Mouse (Mus musculus): ENCODE data around the gene Glp2r.

Glp2r gene

GRCm38 (mm10) chr11:67657685-67658382 is 113.1 kb downstream of the Glp2r start:
- DNase-seq (ENCODE audit: low spot score) = peak; percentile 40

GRCm38 (mm10) chr11:67656811-67657210 is 114.1 kb downstream of the Glp2r start:
- no peak for DNase-seq (ENCODE audit: low spot score)

- no peak for DNase-seq (ENCODE audit: low spot score)
Observed at GRCm38 (mm10) chr11:67656366-67656765, 114.6 kb downstream of the Glp2r start.

- no peak for DNase-seq (ENCODE audit: low spot score)
Observed at GRCm38 (mm10) chr11:67655236-67655959, 115.6 kb downstream of the Glp2r start.

- no peak for DNase-seq (ENCODE audit: low spot score)
Observed at GRCm38 (mm10) chr11:67654514-67654913, 116.4 kb downstream of the Glp2r start.

- no peak for DNase-seq (ENCODE audit: low spot score)
Observed at GRCm38 (mm10) chr11:67653521-67654090, 117.3 kb downstream of the Glp2r start.

- DNase-seq (ENCODE audit: low spot score) = no peak
Observed at GRCm38 (mm10) chr11:67652893-67653255, 118.1 kb downstream of the Glp2r start.

- peak; percentile 21 for DNase-seq (ENCODE audit: low spot score)
Observed at GRCm38 (mm10) chr11:67652194-67652892, 118.6 kb downstream of the Glp2r start.

GRCm38 (mm10) chr11:67651731-67652130 is 119.2 kb downstream of the Glp2r start:
- no peak for DNase-seq (ENCODE audit: low spot score)

GRCm38 (mm10) chr11:67649971-67650707 is 120.8 kb downstream of the Glp2r start:
- no peak for DNase-seq (ENCODE audit: low spot score)

GRCm38 (mm10) chr11:67648651-67649407 is 122.1 kb downstream of the Glp2r start:
- peak; percentile 13 for DNase-seq (ENCODE audit: low spot score)

GRCm38 (mm10) chr11:67647745-67648144 is 123.2 kb downstream of the Glp2r start:
- DNase-seq (ENCODE audit: low spot score) = peak; percentile 74

GRCm38 (mm10) chr11:67644632-67645149 is 126.3 kb downstream of the Glp2r start:
- DNase-seq (ENCODE audit: low spot score) = no peak

GRCm38 (mm10) chr11:67643465-67643864 is 127.5 kb downstream of the Glp2r start:
- DNase-seq (ENCODE audit: low spot score) = no peak

- DNase-seq (ENCODE audit: low spot score) = no peak
Observed at GRCm38 (mm10) chr11:67642835-67643234, 128.1 kb downstream of the Glp2r start.

- DNase-seq (ENCODE audit: low spot score) = no peak
Observed at GRCm38 (mm10) chr11:67642421-67642820, 128.5 kb downstream of the Glp2r start.

- no peak for DNase-seq (ENCODE audit: low spot score)
Observed at GRCm38 (mm10) chr11:67640299-67640698, 130.7 kb downstream of the Glp2r start.

- DNase-seq (ENCODE audit: low spot score) = no peak
Observed at GRCm38 (mm10) chr11:67638401-67638800, 132.6 kb downstream of the Glp2r start.

- no peak for DNase-seq (ENCODE audit: low spot score)
Observed at GRCm38 (mm10) chr11:67636905-67637586, 133.9 kb downstream of the Glp2r start.

GRCm38 (mm10) chr11:67636201-67636600 is 134.8 kb downstream of the Glp2r start:
- no peak for DNase-seq (ENCODE audit: low spot score)
